40 mouse cellular contexts compared by ENCODE assay signal in genomic region chr3:88132492-88132891, GRCm38 (mm10). TPM values are rescaled to one million over a fixed set of nuclear protein-coding genes. Genes with fewer than 3 reads are reported as not detected.
DNase-seq lines count a peak whose midpoint lies in the region; ATAC-seq lines count a peak whose summit lies in the region.
"Had no signal": no experiment of that assay in that cellular context is flagged by ENCODE, and none has a peak within 500 bp of the region (broad histone marks: within the 10 kb centered on the region; RNA-seq: fewer than 3 reads in every experiment).

No protein-coding gene starts in this region.

- H3K9me3 ChIP-seq in heart, embryonic 11.5 days (replicated peaks; ENCODE audit: control insufficient read depth, low read length): no peaks in the 10 kb centered on the region
- no peaks in the 10 kb centered on the region for H3K9me3 ChIP-seq in heart, embryonic 16.5 days (replicated peaks; ENCODE audit: control insufficient read depth, low read length)
- H3K9me3 ChIP-seq: embryonic facial prominence, embryonic 13.5 days; limb, embryonic 13.5 days; lung, embryonic 15.5 days; midbrain, embryonic 10.5 days; midbrain, embryonic 15.5 days had no signal

- 0 out of 2 replicates have a peak overlapping the region, but pooled peaks have one; percentile 82 for H3K27ac ChIP-seq in heart, embryonic 11.5 days (ENCODE audit: low read depth, low read length)
- peak overlapping the region; percentile 99 for H3K27ac ChIP-seq in heart, embryonic 16.5 days (ENCODE audit: low read length)
- H3K27ac ChIP-seq: limb, embryonic 13.5 days; midbrain, embryonic 10.5 days; midbrain, embryonic 15.5 days had no signal

- WGBS in heart, embryonic 11.5 days (ENCODE audit: insufficient replicate concordance): 63% methylated on average over 2 of the region's 2 CpGs
- 73% methylated on average over 2 of the region's 2 CpGs for WGBS in heart, embryonic 16.5 days

- H3K4me2 ChIP-seq in heart, embryonic 11.5 days: no peak overlapping the region
- no peak overlapping the region for H3K4me2 ChIP-seq in heart, embryonic 16.5 days (ENCODE audit: low read depth, low read length)
- H3K4me2 ChIP-seq: embryonic facial prominence, embryonic 13.5 days; limb, embryonic 13.5 days; liver, embryonic 11.5 days; lung, embryonic 15.5 days; midbrain, embryonic 15.5 days had no signal

- DNase-seq in cerebellum, adult 11-12 months: peak; percentile 22
- DNase-seq in heart, adult 8-10 months (ENCODE audit: low spot score): no peak
- DNase-seq in heart, adult 9 months (ENCODE audit: low spot score in 2 of 2): no peak
- DNase-seq in kidney, adult 9 months: peak; percentile 42
- no peak for DNase-seq in kidney, postnatal 14 days
- DNase-seq: adrenal gland, adult 2 months; adrenal gland, postnatal 36 days; right cerebral cortex, postnatal 25 days; spleen, adult 18-20 months; thymus, adult 18-20 months; thymus, postnatal 25 days had no signal

- H3K4me3 ChIP-seq in heart, embryonic 11.5 days (ENCODE audit: low read depth, low read length): no peak overlapping the region
- H3K4me3 ChIP-seq in heart, embryonic 16.5 days (ENCODE audit: low read length): no peak overlapping the region
- H3K4me3 ChIP-seq: embryonic facial prominence, embryonic 13.5 days; erythroblast, embryonic 14.5 days; layer of hippocampus, adult 2 months; limb, embryonic 13.5 days; lung, embryonic 15.5 days; midbrain, embryonic 10.5 days; midbrain, embryonic 15.5 days had no signal

- H3K27me3 ChIP-seq in heart, embryonic 11.5 days (ENCODE audit: control insufficient read depth, insufficient read depth, low read length): no peaks in the 10 kb centered on the region
- H3K27me3 ChIP-seq in heart, embryonic 16.5 days (ENCODE audit: control insufficient read depth, insufficient read depth, low read length): no peaks in the 10 kb centered on the region
- H3K27me3 ChIP-seq: CH12.LX; embryonic facial prominence, embryonic 13.5 days; limb, embryonic 13.5 days; lung, embryonic 15.5 days; midbrain, embryonic 15.5 days had no signal

- no peaks in the 10 kb centered on the region for H3K36me3 ChIP-seq in heart, embryonic 11.5 days (ENCODE audit: control insufficient read depth, insufficient read depth, low read length)
- H3K36me3 ChIP-seq in heart, embryonic 16.5 days (ENCODE audit: control insufficient read depth, insufficient read depth): no peaks in the 10 kb centered on the region
- H3K36me3 ChIP-seq: embryonic facial prominence, embryonic 13.5 days; limb, embryonic 13.5 days; lung, embryonic 15.5 days; midbrain, embryonic 10.5 days; midbrain, embryonic 15.5 days had no signal

- 0 out of 2 replicates have a peak overlapping the region, but pooled peaks have one; percentile 17 for H3K9ac ChIP-seq in heart, embryonic 11.5 days (ENCODE audit: low read depth, low read length)
- H3K9ac ChIP-seq in heart, embryonic 16.5 days (ENCODE audit: low read length): 0 out of 2 replicates have a peak overlapping the region, but pooled peaks have one; percentile 13
- H3K9ac ChIP-seq: embryonic facial prominence, embryonic 13.5 days; limb, embryonic 13.5 days; lung, embryonic 15.5 days; midbrain, embryonic 15.5 days had no signal

- ATAC-seq in cerebellum, adult (ENCODE audit: insufficient number of reproducible peaks, low FRiP score, low TSS enrichment): no peak
- ATAC-seq in heart, embryonic 11.5 days (replicated peaks; ENCODE audit: insufficient number of reproducible peaks, low FRiP score, low TSS enrichment): no peak
- ATAC-seq in heart, embryonic 16.5 days (replicated peaks; ENCODE audit: extremely low read depth, insufficient read depth, low FRiP score): no peak
- ATAC-seq: activated CD4-positive, CD25-positive, alpha-beta regulatory T cell, adult 4 months; forebrain, embryonic 16.5 days; midbrain, embryonic 15.5 days had no signal

- peaks cover 22% of the 10 kb centered on the region for H3K4me1 ChIP-seq in heart, embryonic 11.5 days (ENCODE audit: control insufficient read depth, insufficient read depth, low read length)
- peaks cover 38% of the 10 kb centered on the region for H3K4me1 ChIP-seq in heart, embryonic 16.5 days (ENCODE audit: control insufficient read depth, insufficient read depth, low read length)

RNA-seq across cellular contexts. Expression of gene Mef2d, which starts 9.7 kb away (rescaled TPM):
- 39.8 and 45.1 TPM in 2 replicates for polyA plus RNA-seq in heart, embryonic 11.5 days (2014; fragmentation: Nextera tagmentation; extraction: Ambion mirVana)
- total RNA-seq in heart, adult 8-10 months (2022): 100 to 1,000 TPM; 125 to 139 (median 131) TPM
- 40.5 and 44.7 TPM in 2 replicates for polyA plus RNA-seq in heart, embryonic 16.5 days (2015; fragmentation: Nextera tagmentation; extraction: Ambion mirVana)

RNA-seq across cellular contexts. Expression of gene Iqgap3, which starts 50.7 kb away (rescaled TPM):
- polyA plus RNA-seq in heart, embryonic 11.5 days (2014; fragmentation: Nextera tagmentation; extraction: Ambion mirVana): 18.5 and 21.9 TPM in 2 replicates
- total RNA-seq in heart, adult 8-10 months (2022): under 1 TPM; 0.22 to 0.80 (median 0.45) TPM
- 23.6 and 27.8 TPM in 2 replicates for polyA plus RNA-seq in heart, embryonic 16.5 days (2015; fragmentation: Nextera tagmentation; extraction: Ambion mirVana)
- total RNA-seq: neutrophil, adult 5-6 weeks had no signal

RNA-seq across cellular contexts. Expression of gene Ttc24, which starts 54.4 kb away (rescaled TPM):
- not detected in 2 replicates for polyA plus RNA-seq in heart, embryonic 11.5 days (2014; fragmentation: Nextera tagmentation; extraction: Ambion mirVana)
- total RNA-seq in heart, adult 8-10 months (2022): not detected
- 0.12 and 0.18 TPM in 2 replicates for polyA plus RNA-seq in heart, embryonic 16.5 days (2015; fragmentation: Nextera tagmentation; extraction: Ambion mirVana)
- total RNA-seq: adrenal gland, adult 2 months; adrenal gland, postnatal 36 days; CH12.LX; common myeloid progenitor, adult 5-6 weeks; ES-E14; gastrocnemius, adult 8-10 months; layer of hippocampus, adult 2 months; layer of hippocampus, postnatal 25 days; left cerebral cortex, adult 8-10 months; left cerebral cortex, postnatal 36 days; megakaryocyte progenitor cell, adult 5-6 weeks; neutrophil, adult 5-6 weeks had no signal
- polyA plus RNA-seq: activated CD4-positive, CD25-positive, alpha-beta regulatory T cell, adult 4 months; adrenal gland, adult 2 months; C2C12; erythroblast, embryonic 14.5 days; forebrain, embryonic 11.5 days; forebrain, embryonic 16.5 days; hindbrain, embryonic 11.5 days; kidney, embryonic 14.5 days; limb, embryonic 13.5 days; liver, embryonic 11.5 days; liver, embryonic 16.5 days; lung, embryonic 15.5 days; midbrain, embryonic 10.5 days; midbrain, embryonic 15.5 days; neural tube, embryonic 11.5 days; stomach, embryonic 16.5 days had no signal

Comparison
In these comparisons a context has a peak if more than half of its experiments do, and no peak if none do; other contexts are left out.
1. DNase-seq: peak in cerebellum, adult 11-12 months (single experiment) and kidney, adult 9 months (single experiment); none in heart, adult 8-10 months (single experiment), heart, adult 9 months (0 of 2) and kidney, postnatal 14 days (single experiment).